Mouse (Mus musculus) cerebellum, postnatal 14 days (tissue): Measurements from ENCODE around the gene Tex13c2.

Experiments used
- DNase-seq, 2 experiments: peaks; one replicate each; pipeline ENCODE4 v3.0.0; 2021; ENCODE audit warnings: mixed read lengths in 2 of 2

Gene Tex13c2

GRCm38 (mm10) chrX:42489446-42489845 lies at the start of gene Tex13c2:
Gene Tex13c2 (plus strand): TSS chrX:42489691.
- no peak for DNase-seq

- no peak for DNase-seq
Measured at GRCm38 (mm10) chrX:42450305-42450704, 39.2 kb upstream of the Tex13c2 start.

GRCm38 (mm10) chrX:42453001-42453400 lies 36.5 kb upstream of the Tex13c2 start:
- no peak for DNase-seq

- no peak for DNase-seq
Measured at GRCm38 (mm10) chrX:42454533-42454932, 35.0 kb upstream of the Tex13c2 start.

- DNase-seq: peak; percentile 54 to 65
Measured at GRCm38 (mm10) chrX:42490336-42490735, 845 bp downstream of the Tex13c2 start.

GRCm38 (mm10) chrX:42500538-42500937 lies 11.0 kb downstream of the Tex13c2 start:
- no peak for DNase-seq

- DNase-seq: no peak
Measured at GRCm38 (mm10) chrX:42502291-42503043, 13.0 kb downstream of the Tex13c2 start, which contains the start of gene Sh2d1a. Gene Sh2d1a (plus strand): TSS chrX:42502453.

- no peak for DNase-seq
Measured at GRCm38 (mm10) chrX:42511105-42511504, 21.6 kb downstream of the Tex13c2 start.

GRCm38 (mm10) chrX:42512567-42512966 lies 23.1 kb downstream of the Tex13c2 start:
- no peak for DNase-seq

GRCm38 (mm10) chrX:42522868-42523267 lies 33.4 kb downstream of the Tex13c2 start:
- no peak for DNase-seq

- DNase-seq: no peak
Measured at GRCm38 (mm10) chrX:42530703-42531102, 41.2 kb downstream of the Tex13c2 start.

GRCm38 (mm10) chrX:42540030-42540755 lies 50.7 kb downstream of the Tex13c2 start:
- DNase-seq: peak; percentile 47 to 77

- peak; percentile 86 to 89 for DNase-seq
Measured at GRCm38 (mm10) chrX:42540756-42541053, 51.2 kb downstream of the Tex13c2 start.
